Mouse (Mus musculus) B cell, adult 2 months (primary cell): Measurements from ENCODE around the gene Cd300c2.
A peak's percentile ranks its signal among the peaks of the same experiment; 100 is the strongest.
"Not testable (repeated sequence)": the region's sequence is repeated elsewhere in the genome, so short reads cannot be mapped to it uniquely, and the experiment has no call there.

ENCODE experiments used
- DNase-seq, 2 experiments: peaks; one replicate each; pipeline ENCODE4 v3.0.0; 2022

Cd300c2 gene

DNA sequence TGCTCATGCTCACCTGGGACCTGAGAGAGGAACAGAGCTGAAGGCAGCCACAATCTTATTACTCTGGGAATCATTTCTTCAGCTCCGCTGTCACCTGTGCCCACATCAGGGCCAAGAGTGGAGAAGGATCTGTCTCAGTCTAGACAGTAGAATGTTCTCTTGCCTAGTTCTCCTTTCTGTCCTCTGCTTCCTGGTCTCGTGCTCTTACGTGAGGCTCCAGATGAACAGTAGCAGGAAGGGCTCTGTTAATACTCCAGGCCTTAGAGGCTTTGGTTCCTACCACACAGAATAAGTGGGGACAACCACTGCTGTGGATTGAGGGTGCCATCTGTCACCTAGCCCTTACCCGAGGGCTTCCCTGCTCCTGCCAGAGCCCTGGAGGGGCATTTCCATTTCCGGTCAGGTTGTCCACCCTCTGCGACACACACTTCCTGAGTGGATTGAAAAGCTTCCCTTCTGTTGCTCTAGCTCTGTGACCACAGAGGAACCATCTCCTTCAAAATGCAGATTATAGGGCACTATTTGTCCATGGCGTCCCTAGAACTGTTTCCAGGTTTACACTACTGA lies at the start of gene Cd300c2:
Cd300c2 (minus strand) TSS at position 407 of the 567 bp plus-strand sequence.
- DNase-seq, result no peak

DNA sequence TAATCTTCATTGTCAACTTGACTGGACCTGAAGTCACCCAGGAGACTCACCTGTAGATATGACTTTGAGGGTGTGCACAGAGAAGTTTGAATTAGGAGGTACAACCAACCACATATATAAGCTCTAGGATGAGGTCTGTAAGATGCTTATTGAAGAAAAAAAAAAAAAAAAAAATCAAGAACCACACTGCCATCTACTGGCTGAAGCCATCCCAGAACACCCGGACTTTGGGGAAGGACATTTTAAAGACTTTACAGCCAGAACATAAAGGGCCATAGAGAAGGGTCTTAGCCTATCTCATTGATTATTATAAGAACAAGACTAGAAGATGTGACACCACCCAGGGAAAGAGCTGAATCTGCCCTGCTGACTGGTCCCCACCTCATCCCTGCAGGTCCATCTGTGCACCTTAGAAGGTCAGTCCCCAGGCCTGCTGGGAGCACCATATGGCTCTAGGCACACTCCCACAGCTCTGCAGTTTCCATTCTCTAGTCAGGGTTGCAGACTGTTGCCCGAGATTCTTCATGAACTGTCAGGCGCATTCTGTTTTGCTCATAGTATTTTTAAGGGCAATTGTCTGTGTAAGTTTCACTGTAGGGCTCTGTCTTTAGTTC lies 47.7 kb upstream of the Cd300c2 start:
- DNase-seq, result peak; percentile 14 to 32

DNA sequence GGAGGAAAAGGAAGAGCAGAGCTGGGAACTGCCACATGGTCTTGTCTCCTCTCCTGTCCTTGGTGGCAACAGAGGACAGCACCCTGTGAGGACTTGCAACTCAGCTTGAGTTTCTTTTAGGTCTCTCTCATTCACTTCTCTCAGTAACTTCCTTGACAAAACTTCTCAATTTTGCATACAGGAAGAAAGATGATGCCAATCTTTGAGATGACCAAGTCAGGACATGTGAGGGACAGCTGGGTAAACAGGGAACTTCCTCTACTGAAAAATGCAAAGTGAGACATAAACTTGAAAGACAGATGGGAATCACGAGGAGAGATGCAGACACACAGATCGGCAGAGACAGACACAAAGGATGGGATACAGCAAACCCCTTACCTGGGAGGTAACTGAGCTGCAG lies 46.6 kb upstream of the Cd300c2 start, which contains the start of gene Cd300ld3:
Cd300ld3 (minus strand) TSS at position 151 of the 400 bp plus-strand sequence.
- DNase-seq, result no peak

DNA sequence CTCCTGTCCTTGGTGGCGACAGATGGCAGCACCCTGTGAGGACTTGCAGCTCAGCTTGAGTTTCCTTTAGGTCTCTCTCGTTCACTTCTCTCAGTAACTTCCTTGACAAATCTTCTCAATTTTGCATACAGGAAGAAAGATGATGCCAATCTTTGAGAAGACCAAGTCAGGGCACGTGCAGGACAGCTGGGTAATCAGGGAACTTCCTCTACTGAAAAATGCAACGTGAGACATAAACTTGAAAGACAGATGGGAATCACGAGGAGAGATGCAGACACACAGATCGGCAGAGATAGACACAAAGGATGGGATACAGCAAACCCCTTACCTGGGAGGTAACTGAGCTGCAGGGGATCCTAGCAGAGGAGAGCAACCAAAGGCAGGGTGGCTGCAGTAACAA lies 36.0 kb upstream of the Cd300c2 start, which contains the start of gene Cd300ld5:
Cd300ld5 (minus strand) TSS at position 101 of the 400 bp plus-strand sequence.
- not testable (repeated sequence) for DNase-seq

DNA sequence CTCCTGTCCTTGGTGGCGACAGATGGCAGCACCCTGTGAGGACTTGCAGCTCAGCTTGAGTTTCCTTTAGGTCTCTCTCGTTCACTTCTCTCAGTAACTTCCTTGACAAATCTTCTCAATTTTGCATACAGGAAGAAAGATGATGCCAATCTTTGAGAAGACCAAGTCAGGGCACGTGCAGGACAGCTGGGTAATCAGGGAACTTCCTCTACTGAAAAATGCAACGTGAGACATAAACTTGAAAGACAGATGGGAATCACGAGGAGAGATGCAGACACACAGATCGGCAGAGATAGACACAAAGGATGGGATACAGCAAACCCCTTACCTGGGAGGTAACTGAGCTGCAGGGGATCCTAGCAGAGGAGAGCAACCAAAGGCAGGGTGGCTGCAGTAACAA lies 25.2 kb upstream of the Cd300c2 start, which contains the start of gene Cd300ld4:
Cd300ld4 (minus strand) TSS at position 101 of the 400 bp plus-strand sequence.
- not testable (repeated sequence) for DNase-seq

DNA sequence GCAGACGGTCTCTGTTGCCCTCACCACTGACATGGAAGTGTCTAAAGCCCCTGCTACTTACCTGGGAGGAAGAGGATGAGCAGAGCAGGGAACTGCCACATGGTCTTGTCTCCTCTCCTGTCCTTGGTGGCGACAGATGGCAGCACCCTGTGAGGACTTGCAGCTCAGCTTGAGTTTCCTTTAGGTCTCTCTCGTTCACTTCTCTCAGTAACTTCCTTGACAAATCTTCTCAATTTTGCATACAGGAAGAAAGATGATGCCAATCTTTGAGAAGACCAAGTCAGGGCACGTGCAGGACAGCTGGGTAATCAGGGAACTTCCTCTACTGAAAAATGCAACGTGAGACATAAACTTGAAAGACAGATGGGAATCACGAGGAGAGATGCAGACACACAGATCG lies 14.4 kb upstream of the Cd300c2 start, which contains the start of gene Cd300ld2:
Cd300ld2 (minus strand) TSS at position 101 of the 400 bp plus-strand sequence.
- not testable (repeated sequence) for DNase-seq

DNA sequence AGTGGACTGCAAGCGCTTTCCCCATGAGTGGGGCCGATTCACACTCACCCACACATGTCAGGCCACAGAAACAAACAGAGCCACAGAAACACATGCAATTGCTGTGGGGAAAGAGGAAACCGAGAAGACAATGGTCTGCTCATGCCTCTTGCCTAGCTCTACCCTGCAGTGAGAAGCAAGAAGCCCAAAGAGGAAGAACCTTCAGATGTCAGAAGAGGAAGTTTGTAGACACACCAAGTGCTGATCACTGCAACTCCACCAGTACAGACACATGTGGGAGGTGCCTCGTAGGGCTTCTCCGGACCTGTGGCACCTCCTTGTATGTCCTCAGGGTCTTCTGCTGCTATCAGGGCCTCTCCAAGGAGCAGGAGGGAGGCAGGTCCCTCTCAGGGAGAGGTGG lies 2.4 kb upstream of the Cd300c2 start:
- DNase-seq, result peak in 1 of 2 experiments; percentile 1

DNA sequence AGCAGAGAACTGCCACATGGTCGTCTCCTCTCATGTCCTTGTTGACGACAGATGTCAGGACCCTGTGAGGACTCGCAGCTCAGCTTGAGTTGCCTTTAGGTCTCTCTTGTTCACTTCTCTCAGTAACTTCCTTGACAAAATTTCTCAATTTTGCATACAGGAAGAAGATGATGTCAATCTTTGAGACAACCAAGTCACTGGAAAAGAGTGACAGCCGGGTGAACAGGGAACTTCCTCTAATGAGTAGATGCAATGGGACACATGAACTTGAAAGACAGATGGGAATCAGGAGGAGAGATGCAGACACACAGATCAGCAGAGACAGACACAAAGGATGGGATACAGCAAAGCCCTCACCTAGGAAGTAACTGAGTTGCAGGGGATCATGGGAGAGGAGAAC lies 11.9 kb downstream of the Cd300c2 start, which contains the start of gene Cd300ld:
Cd300ld (minus strand) TSS at position 130 of the 400 bp plus-strand sequence.
- DNase-seq, result no peak

DNA sequence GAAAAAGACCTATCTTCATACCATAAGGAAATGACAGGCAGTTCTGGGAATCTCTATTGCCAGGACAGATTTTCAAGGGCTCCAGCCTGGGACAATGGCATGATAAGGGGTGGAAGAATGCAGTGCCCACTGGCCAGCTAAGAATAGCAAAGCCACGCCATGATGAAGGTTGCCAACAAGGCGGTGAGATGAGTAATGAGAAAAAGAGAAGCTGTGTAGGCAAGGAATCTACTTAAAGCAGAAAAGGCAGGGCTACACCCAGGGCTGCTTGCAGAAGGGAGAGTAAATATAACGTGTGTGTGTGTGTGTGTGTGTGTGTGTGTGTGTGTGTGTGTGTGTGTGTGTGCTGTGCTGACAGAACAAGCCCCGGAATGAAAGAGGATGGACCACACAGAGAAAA lies 19.8 kb downstream of the Cd300c2 start:
- DNase-seq, result no peak

DNA sequence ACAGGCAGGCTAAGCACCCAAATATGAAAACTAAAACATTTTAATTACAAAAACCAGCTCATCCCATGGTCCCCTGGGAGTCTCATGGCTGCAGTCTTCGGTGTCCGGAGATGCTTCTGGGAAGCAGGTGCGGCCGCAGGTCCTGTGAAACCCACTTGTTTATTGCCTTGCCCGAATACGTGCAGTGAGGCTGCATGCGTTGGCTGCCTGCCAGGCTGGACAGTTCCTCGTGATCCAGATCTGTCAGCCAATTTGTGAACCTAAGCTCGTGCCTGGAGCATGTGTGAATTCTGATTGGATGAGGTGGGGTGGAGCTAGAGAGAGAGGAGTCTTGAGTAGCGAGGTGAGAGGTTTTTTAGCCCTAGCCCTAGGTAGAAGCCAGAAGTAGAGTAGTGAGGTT lies 29.0 kb downstream of the Cd300c2 start:
- no peak for DNase-seq

DNA sequence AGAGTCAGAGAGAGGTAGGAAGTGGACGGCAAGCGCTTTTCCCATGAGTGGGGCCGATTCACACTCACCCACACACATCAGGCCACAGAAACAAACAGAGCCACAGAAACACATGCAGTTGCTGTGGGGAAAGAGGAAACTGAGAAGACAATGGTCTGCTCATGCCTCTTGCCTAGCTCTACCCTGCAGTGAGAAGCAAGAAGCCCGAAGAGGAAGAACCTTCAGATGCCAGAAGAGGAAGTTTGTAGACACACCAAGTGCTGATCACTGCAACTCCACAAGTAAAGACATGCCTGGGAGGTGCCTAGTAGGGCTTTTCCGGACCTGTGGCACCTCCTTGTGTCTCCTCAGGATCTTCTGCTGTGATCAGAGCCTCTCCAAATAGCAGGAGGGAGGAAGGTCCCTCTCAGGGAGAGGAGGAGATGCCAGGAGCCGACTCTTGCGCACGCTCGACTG lies 32.9 kb downstream of the Cd300c2 start, which contains the start of gene Cd300c:
Cd300c (minus strand) TSS at position 406 of the 456 bp plus-strand sequence.
- DNase-seq, result no peak

DNA sequence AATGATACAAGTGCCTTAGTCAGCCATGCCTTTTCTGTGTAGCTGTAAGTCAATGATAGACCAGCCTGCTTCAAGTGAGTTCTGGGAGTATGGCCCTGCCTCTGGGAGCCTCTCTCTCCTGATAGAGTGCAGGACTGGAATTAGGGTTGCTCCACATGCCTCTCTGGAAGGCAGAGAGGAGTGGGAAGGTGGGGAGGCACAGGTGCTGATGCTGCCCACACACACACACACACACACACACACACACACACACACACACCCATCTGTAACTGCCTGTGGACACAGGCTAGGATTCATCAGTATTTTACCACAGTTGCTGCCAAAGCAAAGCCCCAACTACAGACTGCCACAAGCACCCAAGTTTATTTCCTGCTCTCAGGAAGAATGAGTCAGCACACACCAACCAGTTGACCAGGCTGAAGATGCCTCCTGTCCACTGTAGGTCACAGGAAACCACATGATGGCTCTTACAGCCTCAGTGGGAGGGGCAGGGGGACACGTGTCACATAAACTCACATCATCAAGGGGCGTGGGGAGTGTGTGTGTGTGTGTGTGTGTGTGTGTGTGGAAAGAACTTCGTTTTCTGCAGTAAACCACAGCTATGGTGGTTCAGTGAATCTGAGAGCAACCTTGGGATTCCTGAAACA lies 36.4 kb downstream of the Cd300c2 start:
- no peak for DNase-seq

DNA sequence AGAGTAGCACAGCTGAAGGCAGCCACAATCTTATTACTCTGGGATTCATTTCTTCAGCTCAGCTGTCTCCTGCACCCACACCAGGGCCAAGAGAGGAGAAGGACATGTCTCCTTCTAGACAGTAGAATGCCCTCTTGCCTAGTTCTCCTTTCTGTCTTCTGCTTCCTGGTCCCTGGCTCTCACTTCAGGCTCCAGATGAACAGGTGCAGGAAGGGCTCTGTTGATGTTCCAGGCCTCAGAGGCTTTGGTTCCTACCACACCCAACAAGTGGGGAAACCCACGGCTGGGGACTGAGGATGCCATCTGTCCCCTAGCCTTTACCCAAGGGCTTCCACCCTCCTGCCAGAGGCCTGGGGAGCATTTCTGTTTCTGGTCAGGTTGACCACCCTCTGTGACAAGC lies 41.3 kb downstream of the Cd300c2 start:
- DNase-seq, result no peak
